ENCODE assay signal across 8 mouse cellular contexts in the genomic region with DNA sequence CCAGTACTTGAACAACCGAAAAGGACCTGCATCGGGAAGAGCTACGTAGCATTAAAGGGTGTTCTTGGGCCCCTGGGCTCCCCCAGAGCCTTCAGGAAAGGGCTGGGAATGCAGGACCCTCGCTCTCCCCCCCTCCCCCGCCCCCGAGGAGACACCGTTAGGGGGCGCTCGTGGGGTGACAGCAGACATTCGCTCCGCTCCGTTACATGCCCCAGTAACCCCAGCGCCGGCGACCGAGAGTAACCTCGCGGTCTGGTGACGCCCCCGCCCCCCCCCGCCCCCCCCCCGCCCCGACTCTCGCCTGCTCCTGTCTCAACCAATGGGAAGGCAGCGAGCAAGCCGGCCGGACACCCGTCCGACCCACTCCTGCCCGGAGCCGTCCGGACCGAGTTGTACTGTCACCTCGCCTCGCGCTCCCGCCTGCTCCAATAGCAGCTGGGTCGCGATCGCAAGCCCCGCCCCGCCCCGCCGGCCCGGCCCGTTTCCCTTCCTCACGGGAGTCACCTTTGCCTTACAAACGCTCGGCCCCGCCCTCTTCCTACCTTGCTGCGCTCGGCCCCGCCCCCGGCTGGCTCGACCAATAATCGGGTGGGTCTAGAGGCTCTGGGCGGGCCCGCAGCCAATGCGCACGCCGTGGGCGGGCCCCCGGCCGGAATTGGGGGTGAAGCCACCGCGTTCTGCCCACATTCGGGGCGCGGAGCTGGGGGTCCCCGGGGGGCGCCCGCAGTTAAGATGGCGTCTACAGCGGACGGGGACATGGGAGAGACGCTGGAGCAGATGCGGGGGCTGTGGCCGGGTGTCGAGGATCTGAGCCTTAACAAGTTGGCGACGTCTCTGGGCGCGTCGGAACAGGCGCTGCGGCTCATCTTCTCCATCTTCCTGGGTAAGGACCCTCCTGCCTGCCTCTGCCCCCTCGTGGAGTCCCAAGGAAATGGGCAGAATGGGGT. TPM values are rescaled to one million over a fixed set of nuclear protein-coding genes. Genes with fewer than 3 reads are reported as not detected.
DNase-seq lines count a peak whose midpoint lies in the region; ATAC-seq and TF ChIP-seq lines count a peak whose summit lies in the region.

A gene (plus strand): TSS at position 551 of the 947 bp plus-strand sequence.

- H3K9ac ChIP-seq in MEL (ENCODE audit: control insufficient read depth, low read depth, low read length, poor library complexity, severe bottlenecking), result peak within 1 kb of the TSS; percentile 97
- H3K9ac ChIP-seq in forebrain, postnatal 0 days, result peak within 1 kb of the TSS; percentile 47
- peak within 1 kb of the TSS; percentile 52 for H3K9ac ChIP-seq in lung, embryonic 15.5 days

- TF ChIP-seq RAD21 in MEL (IDR thresholded peaks at IDR 0.05; ENCODE audit: low read depth, low read length), result peak; percentile 20

- peak in 1 of 2 experiments; percentile 52; a peak in 2 of 4 replicates for TF ChIP-seq EP300 in MEL (IDR thresholded peaks at IDR 0.05; ENCODE audit: low read depth in 1 of 2, low read length in 2 of 2)

- TF ChIP-seq POLR2A in MEL (IDR thresholded peaks at IDR 0.05; ENCODE audit: control insufficient read depth in 1 of 2, insufficient read depth in 1 of 2, low read depth in 1 of 2, low read length in 2 of 2, poor library complexity in 1 of 2), result peak; percentile 68 to 78; a peak in 3 of 4 replicates
- no peak; the same call in 1 of the 2 replicates for TF ChIP-seq POLR2A in cerebellum, adult 2 months (IDR thresholded peaks at IDR 0.05; ENCODE audit: borderline replicate concordance, insufficient read depth, low read length)

- H3K36me3 ChIP-seq in MEL (ENCODE audit: control insufficient read depth in 1 of 2, insufficient read depth in 2 of 2, low read length in 2 of 2), result peaks cover 1 to 31% of the 10 kb centered on the region in 2 experiments; a peak in 2 of 4 replicates
- no peaks in the 10 kb centered on the region for H3K36me3 ChIP-seq in forebrain, postnatal 0 days (ENCODE audit: insufficient read depth)
- no peaks in the 10 kb centered on the region for H3K36me3 ChIP-seq in lung, embryonic 15.5 days

- peak within 1 kb of the TSS; percentile 90 for H3K27ac ChIP-seq in MEL (ENCODE audit: control insufficient read depth, low read depth, low read length)
- H3K27ac ChIP-seq in cerebellum, adult 2 months (ENCODE audit: insufficient read depth, low read length), result peak within 1 kb of the TSS; percentile 80
- H3K27ac ChIP-seq in forebrain, postnatal 0 days (ENCODE audit: low read depth, low read length), result peak within 1 kb of the TSS; percentile 62
- peak within 1 kb of the TSS; percentile 78 for H3K27ac ChIP-seq in lung, embryonic 15.5 days

- TF ChIP-seq CTCF in MEL (IDR thresholded peaks at IDR 0.05 in 2 of 3, conservative IDR thresholded peaks at IDR 0.05 in 1 of 3; ENCODE audit: control insufficient read depth in 1 of 3, insufficient read depth in 1 of 3, low read depth in 2 of 3, low read length in 3 of 3, poor library complexity in 1 of 3, severe bottlenecking in 1 of 3), result peak; percentile 59 to 88 (median 80)
- TF ChIP-seq CTCF in cerebellum, adult 2 months (IDR thresholded peaks at IDR 0.05; ENCODE audit: borderline replicate concordance, insufficient read depth, low read depth, low read length), result peak; percentile 66
- peak; percentile 78 for TF ChIP-seq CTCF in forebrain, postnatal 0 days (IDR thresholded peaks at IDR 0.05; ENCODE audit: low read depth)

- peak; percentile 100 for DNase-seq in MEL (ENCODE audit: low read depth, low spot score)
- peak; percentile 100 for DNase-seq in cerebellum, adult 2 months
- peak; percentile 98 for DNase-seq in forebrain, postnatal 0 days
- DNase-seq in heart, postnatal 4 days, result peak; percentile 99
- peak; percentile 96 for DNase-seq in layer of hippocampus, adult 8-10 months (ENCODE audit: low spot score in 2 of 2)
- DNase-seq in ovary, adult 18-20 months (ENCODE audit: low spot score), result peak; percentile 99
- peak; percentile 99 for DNase-seq in thymus, postnatal 0 days (ENCODE audit: low spot score)

- peaks cover 44% of the 10 kb centered on the region for H3K79me2 ChIP-seq in MEL (ENCODE audit: control insufficient read depth, insufficient read depth, low read length, poor library complexity)

- H3K27me3 ChIP-seq in MEL (ENCODE audit: control insufficient read depth in 1 of 2, insufficient read depth in 2 of 2, low read length in 2 of 2), result no peaks in the 10 kb centered on the region
- H3K27me3 ChIP-seq in cerebellum, adult 2 months (ENCODE audit: control insufficient read depth, insufficient read depth, low read length), result no peaks in the 10 kb centered on the region
- H3K27me3 ChIP-seq in forebrain, postnatal 0 days (ENCODE audit: insufficient read depth, low read length), result no peaks in the 10 kb centered on the region
- no peaks in the 10 kb centered on the region for H3K27me3 ChIP-seq in lung, embryonic 15.5 days

- WGBS in cerebellum, adult 2 months, result 2% methylated on average over 81 of the region's 87 CpGs
- under 1% methylated on average over 76 of the region's 87 CpGs for WGBS in forebrain, postnatal 0 days
- under 1% methylated on average over 55 of the region's 87 CpGs for WGBS in lung, embryonic 15.5 days

- ATAC-seq in forebrain, postnatal 0 days, result peak; percentile 95
- ATAC-seq in lung, embryonic 15.5 days (ENCODE audit: borderline replicate concordance, extremely low read depth, low FRiP score, low TSS enrichment), result peak; percentile 97

- peaks cover 9 to 22% of the 10 kb centered on the region in 2 experiments for H3K4me1 ChIP-seq in MEL (ENCODE audit: control insufficient read depth in 1 of 2, insufficient read depth in 2 of 2, low read length in 2 of 2)
- H3K4me1 ChIP-seq in cerebellum, adult 2 months (ENCODE audit: control insufficient read depth, insufficient read depth, low read length), result peaks cover 3% of the 10 kb centered on the region; the same call in 1 of the 2 replicates
- 0 out of 2 replicates have a peak, but pooled peaks cover 4% of the 10 kb centered on the region for H3K4me1 ChIP-seq in forebrain, postnatal 0 days (ENCODE audit: insufficient read depth)
- peaks cover 16% of the 10 kb centered on the region for H3K4me1 ChIP-seq in lung, embryonic 15.5 days

- H3K4me3 ChIP-seq in MEL (ENCODE audit: control insufficient read depth in 1 of 2, insufficient read depth in 1 of 2, low read depth in 2 of 2, low read length in 2 of 2), result peak within 1 kb of the TSS; percentile 99
- peak within 1 kb of the TSS; percentile 76 for H3K4me3 ChIP-seq in cerebellum, adult 2 months (replicated peaks; ENCODE audit: insufficient read depth, low read depth, low read length)
- H3K4me3 ChIP-seq in forebrain, postnatal 0 days (ENCODE audit: low read depth, low read length), result peak within 1 kb of the TSS; percentile 48
- H3K4me3 ChIP-seq in lung, embryonic 15.5 days, result peak within 1 kb of the TSS; percentile 74

- H3K9me3 ChIP-seq in MEL (replicated peaks; ENCODE audit: insufficient read depth, low read length), result no peaks in the 10 kb centered on the region
- no peaks in the 10 kb centered on the region for H3K9me3 ChIP-seq in forebrain, postnatal 0 days (ENCODE audit: low read length)
- no peaks in the 10 kb centered on the region for H3K9me3 ChIP-seq in lung, embryonic 15.5 days

- H3K4me2 ChIP-seq in forebrain, postnatal 0 days (ENCODE audit: low read depth), result peak within 1 kb of the TSS; percentile 64
- peak within 1 kb of the TSS; percentile 69 for H3K4me2 ChIP-seq in lung, embryonic 15.5 days

TF ChIP-seq in MEL, 35 proteins besides CTCF, POLR2A, EP300 and RAD21 (continues in another document):
- peak; percentile 40 for TF ChIP-seq SMC3 (IDR thresholded peaks at IDR 0.05; ENCODE audit: low read depth, low read length)
- peak; percentile 86 for TF ChIP-seq NELFE (IDR thresholded peaks at IDR 0.05; ENCODE audit: low read depth, low read length)
- TF ChIP-seq POLR2AphosphoS5 (IDR thresholded peaks at IDR 0.05; ENCODE audit: borderline replicate concordance, low read depth, low read length), result no peak
- no peak for TF ChIP-seq MEF2A (IDR thresholded peaks at IDR 0.05; ENCODE audit: extremely low read depth, insufficient replicate concordance, low read depth, low read length, poor library complexity, severe bottlenecking)
- no peak for TF ChIP-seq E2F4 (IDR thresholded peaks at IDR 0.05; ENCODE audit: borderline replicate concordance, low read depth, low read length)
- TF ChIP-seq RCOR1 (IDR thresholded peaks at IDR 0.05; ENCODE audit: low read depth, low read length), result no peak
- peak; percentile 71 for TF ChIP-seq ELF1 (IDR thresholded peaks at IDR 0.05; ENCODE audit: low read depth, low read length)
- TF ChIP-seq TCF12 (IDR thresholded peaks at IDR 0.05; ENCODE audit: low read depth, low read length), result peak; percentile 48; the same call in 1 of the 2 replicates
- no peak for TF ChIP-seq CHD2 (IDR thresholded peaks at IDR 0.05; ENCODE audit: low read length)
- no peak; the same call in none of the 2 replicates for TF ChIP-seq SIN3A (IDR thresholded peaks at IDR 0.05; ENCODE audit: low read length)
- peak; percentile 52 for TF ChIP-seq TBP (IDR thresholded peaks at IDR 0.05; ENCODE audit: low read depth, low read length)
- no peak for TF ChIP-seq BHLHE40 (IDR thresholded peaks at IDR 0.05; ENCODE audit: borderline replicate concordance, low read depth, low read length)
- TF ChIP-seq ZMIZ1 (IDR thresholded peaks at IDR 0.05; ENCODE audit: low read depth, low read length), result peak; percentile 68
- no peak for TF ChIP-seq CHD1 (IDR thresholded peaks at IDR 0.05; ENCODE audit: low read depth, low read length)
- 0 out of 2 replicates have a peak, but pooled peaks have one; percentile 30 for TF ChIP-seq ETS1 (IDR thresholded peaks at IDR 0.05; ENCODE audit: low read depth, low read length)
- no peak for TF ChIP-seq UBTF (IDR thresholded peaks at IDR 0.05; ENCODE audit: borderline replicate concordance, insufficient read depth, low read depth, low read length)
- TF ChIP-seq ZKSCAN1 (IDR thresholded peaks at IDR 0.05; ENCODE audit: low read depth, low read length), result no peak
- no peak for TF ChIP-seq MAX (IDR thresholded peaks at IDR 0.05; ENCODE audit: low read length)
- no peak for TF ChIP-seq USF2 (IDR thresholded peaks at IDR 0.05; ENCODE audit: borderline replicate concordance in 1 of 2, insufficient read depth in 1 of 2, low read depth in 1 of 2, low read length in 2 of 2)

RNA-seq across cellular contexts. Expression of the gene that starts here (rescaled TPM):
- total RNA-seq in MEL (2012; rRNA removed), result 135 and 143 TPM in 2 replicates
- 100 to 1,000 TPM in 1 of 2 experiments, not detected in 1; 337 TPM for polyA plus RNA-seq in MEL (2012; ENCODE audit: insufficient read depth in 1 of 2, insufficient read length in 2 of 2, low read depth in 1 of 2, low replicate concordance in 2 of 2, missing spikeins in 1 of 2)
- polyA plus RNA-seq in cerebellum, adult 2 months (2012; rRNA removed), result 56.4 and 60.0 TPM in 2 replicates
- 27.6 and 35.6 TPM in 2 replicates for total RNA-seq in forebrain, postnatal 0 days (2014; rRNA removed)
- 34.3 and 41.3 TPM in 2 replicates for polyA plus RNA-seq in forebrain, postnatal 0 days (2015; fragmentation: Nextera tagmentation; extraction: Ambion mirVana)
- total RNA-seq in heart, postnatal 4 days (2021), result 10 to 100 TPM; 53.5 to 55.8 TPM
- 10 to 100 TPM; 24.1 to 38.4 (median 31.4) TPM for total RNA-seq in layer of hippocampus, adult 8-10 months (2022)
- 56.8 and 61.9 TPM in 2 replicates for polyA plus RNA-seq in lung, embryonic 15.5 days (2015; fragmentation: Nextera tagmentation; extraction: Ambion mirVana)
- polyA plus RNA-seq in thymus, postnatal 0 days (2015; fragmentation: Nextera tagmentation; extraction: Ambion mirVana), result 77.7 and 80.4 TPM in 2 replicates

Comparison
In these comparisons a context has a peak if more than half of its experiments do, and no peak if none do; other contexts are left out.
1. Peak in every context shown above with its lines: DNase-seq, ATAC-seq, H3K4me3 ChIP-seq and H3K27ac ChIP-seq.
2. H3K4me3 ChIP-seq: peak in every context shown above with its lines; median percentile 99 in MEL; 76 in cerebellum, adult 2 months; 74 in lung, embryonic 15.5 days; 48 in forebrain, postnatal 0 days.
3. H3K9ac ChIP-seq: peak in every context shown above with its lines; median percentile 97 in MEL; 52 in lung, embryonic 15.5 days; 47 in forebrain, postnatal 0 days.